In the genomic region with DNA sequence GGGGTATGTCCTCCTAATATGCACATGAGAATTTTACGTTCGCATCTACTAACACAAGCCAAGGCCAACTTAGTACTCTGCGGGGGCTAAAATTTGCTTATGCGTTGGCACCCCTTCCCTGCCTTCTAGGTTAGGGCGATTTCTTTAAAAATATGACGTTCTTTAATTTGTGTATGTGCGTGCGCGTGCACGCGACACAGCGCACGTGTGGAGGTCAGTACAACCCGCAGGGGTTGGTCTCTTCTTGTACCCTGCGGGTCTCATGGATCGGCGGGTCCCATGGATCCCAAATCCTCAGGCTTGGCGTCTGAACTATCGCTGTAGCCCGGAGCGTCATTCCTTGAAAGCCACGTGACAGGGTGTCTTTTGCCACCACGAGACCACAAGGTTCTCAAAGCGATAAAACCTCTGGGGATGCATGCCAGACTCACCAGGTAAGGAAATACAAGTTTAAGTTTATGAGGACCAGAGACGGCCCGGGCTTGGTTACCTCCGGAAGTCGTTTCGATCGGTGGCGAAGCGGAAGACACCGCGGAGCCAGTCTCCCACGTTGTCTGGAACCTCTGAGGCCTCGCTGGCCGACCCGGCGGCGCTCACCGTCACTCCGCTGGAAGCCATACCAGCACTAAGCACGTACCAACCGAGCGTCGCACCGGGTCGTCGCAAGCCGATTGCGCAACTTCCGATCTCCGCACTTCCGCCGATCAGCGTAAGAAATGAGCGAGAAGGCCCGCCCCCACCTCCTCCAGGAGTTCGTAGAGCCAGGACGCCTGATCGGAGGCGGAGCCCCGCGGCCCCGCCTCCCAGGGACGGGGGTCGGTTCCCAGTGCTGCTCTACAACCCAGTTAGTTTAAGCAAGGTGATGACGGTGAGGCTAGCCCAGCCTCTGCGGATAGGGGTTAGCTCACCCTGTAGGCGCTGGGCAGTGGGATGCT, we compare ENCODE assay signal across 8 mouse cellular contexts. TPM values are rescaled to one million over a fixed set of nuclear protein-coding genes. Genes with fewer than 3 reads are reported as not detected.
DNase-seq lines count a peak whose midpoint lies in the region; ATAC-seq and TF ChIP-seq lines count a peak whose summit lies in the region.

No protein-coding gene starts in this region.

- WGBS in kidney, embryonic 14.5 days, result under 1% methylated on average over 70 of the region's 70 CpGs
- under 1% methylated on average over 70 of the region's 70 CpGs for WGBS in limb, embryonic 15.5 days

- H3K4me3 ChIP-seq in bone marrow macrophage, adult 2 months (ENCODE audit: insufficient read depth, low read length), result peak overlapping the region; percentile 77
- H3K4me3 ChIP-seq in embryonic fibroblast, embryonic 13.5 days (ENCODE audit: insufficient read depth, low read length), result peak overlapping the region; percentile 83
- H3K4me3 ChIP-seq in kidney, embryonic 14.5 days (ENCODE audit: low read length), result peak overlapping the region; percentile 88
- H3K4me3 ChIP-seq in limb, embryonic 15.5 days, result peak overlapping the region; percentile 80

- peak overlapping the region; percentile 61 for H3K27ac ChIP-seq in bone marrow macrophage, adult 2 months (ENCODE audit: insufficient read depth, low read depth, low read length)
- peak overlapping the region; percentile 19 for H3K27ac ChIP-seq in embryonic fibroblast, embryonic 13.5 days (ENCODE audit: insufficient read depth, low read length)
- H3K27ac ChIP-seq in kidney, embryonic 14.5 days (ENCODE audit: low read depth, low read length), result peak overlapping the region; percentile 52
- peak overlapping the region; percentile 83 for H3K27ac ChIP-seq in limb, embryonic 15.5 days

- H3K27me3 ChIP-seq in kidney, embryonic 14.5 days (ENCODE audit: control insufficient read depth, insufficient read depth, low read length), result 0 out of 2 replicates have a peak, but pooled peaks cover 7% of the 10 kb centered on the region
- H3K27me3 ChIP-seq in limb, embryonic 15.5 days, result no peaks in the 10 kb centered on the region

- TF ChIP-seq CTCF in bone marrow macrophage, adult 2 months (IDR thresholded peaks at IDR 0.05; ENCODE audit: low read depth, low read length), result no peak
- no peak for TF ChIP-seq CTCF in embryonic fibroblast, embryonic 13.5 days (IDR thresholded peaks at IDR 0.05; ENCODE audit: borderline replicate concordance, insufficient read depth, low read length)

- peak; percentile 93 for ATAC-seq in kidney, embryonic 14.5 days (ENCODE audit: low FRiP score, low TSS enrichment)
- ATAC-seq in limb, embryonic 15.5 days (ENCODE audit: insufficient number of reproducible peaks, low FRiP score, low TSS enrichment, low read depth), result peak; percentile 86

- H3K9ac ChIP-seq in kidney, embryonic 14.5 days (ENCODE audit: low read depth, low read length), result peak overlapping the region; percentile 81
- peak overlapping the region; percentile 76 for H3K9ac ChIP-seq in limb, embryonic 15.5 days

- no peaks in the 10 kb centered on the region for H3K9me3 ChIP-seq in kidney, embryonic 14.5 days (ENCODE audit: control insufficient read depth, low read length)
- no peaks in the 10 kb centered on the region for H3K9me3 ChIP-seq in limb, embryonic 15.5 days

- H3K4me1 ChIP-seq in bone marrow macrophage, adult 2 months (ENCODE audit: control insufficient read depth, insufficient read depth, low read length), result peaks cover 12% of the 10 kb centered on the region
- H3K4me1 ChIP-seq in embryonic fibroblast, embryonic 13.5 days (ENCODE audit: control insufficient read depth, insufficient read depth, low read length), result 0 out of 2 replicates have a peak, but pooled peaks cover 4% of the 10 kb centered on the region
- peaks cover 6% of the 10 kb centered on the region; the same call in 1 of the 2 replicates for H3K4me1 ChIP-seq in kidney, embryonic 14.5 days (ENCODE audit: control insufficient read depth, insufficient read depth, low read length)
- peaks cover 24% of the 10 kb centered on the region for H3K4me1 ChIP-seq in limb, embryonic 15.5 days

- H3K4me2 ChIP-seq in kidney, embryonic 14.5 days (replicated peaks; ENCODE audit: low read depth, low read length), result peak overlapping the region; percentile 86
- peak overlapping the region; percentile 95 for H3K4me2 ChIP-seq in limb, embryonic 15.5 days

- DNase-seq in A20 (ENCODE audit: low read depth, low spot score), result peak; percentile 99
- DNase-seq in heart, adult 9 months (ENCODE audit: low spot score in 2 of 2), result peak; percentile 93 to 95
- peak; percentile 74 to 85 for DNase-seq in monocyte, adult 2 months (ENCODE audit: low read depth in 1 of 2, low spot score in 2 of 2)
- DNase-seq in spleen, postnatal 36 days (ENCODE audit: low spot score in 2 of 2), result peak; percentile 93 to 94

- TF ChIP-seq POLR2A in bone marrow macrophage, adult 2 months (IDR thresholded peaks at IDR 0.05; ENCODE audit: borderline replicate concordance, low read depth, low read length), result no peak
- peak; percentile 88 for TF ChIP-seq POLR2A in embryonic fibroblast, embryonic 13.5 days (IDR thresholded peaks at IDR 0.05; ENCODE audit: low read depth, low read length)

- H3K36me3 ChIP-seq in kidney, embryonic 14.5 days (ENCODE audit: control insufficient read depth, insufficient read depth, low read length), result peaks cover 33% of the 10 kb centered on the region
- H3K36me3 ChIP-seq in limb, embryonic 15.5 days, result peaks cover 28% of the 10 kb centered on the region

RNA-seq across cellular contexts. Expression of a gene that starts 0.5 kb away (rescaled TPM):
- 220 TPM in 2 replicates for polyA plus RNA-seq in bone marrow macrophage, adult 2 months (2012; ENCODE audit: insufficient read depth, insufficient read length, missing spikeins)
- polyA plus RNA-seq in embryonic fibroblast, embryonic 13.5 days (2011; ENCODE audit: insufficient read length, low read depth, missing spikeins), result 150 and 175 TPM in 2 replicates
- 415 and 493 TPM in 2 replicates for polyA plus RNA-seq in kidney, embryonic 14.5 days (2014; fragmentation: Nextera tagmentation; extraction: Ambion mirVana)
- 386 and 389 TPM in 2 replicates for polyA plus RNA-seq in limb, embryonic 15.5 days (2015; fragmentation: Nextera tagmentation; extraction: Ambion mirVana)

RNA-seq across cellular contexts. Expression of a gene that starts 1.2 kb away (rescaled TPM):
- 3.1 and 8.4 TPM in 2 replicates for polyA plus RNA-seq in bone marrow macrophage, adult 2 months (2012; ENCODE audit: insufficient read depth, insufficient read length, missing spikeins)
- 2.5 and 2.7 TPM in 2 replicates for polyA plus RNA-seq in embryonic fibroblast, embryonic 13.5 days (2011; ENCODE audit: insufficient read length, low read depth, missing spikeins)
- polyA plus RNA-seq in kidney, embryonic 14.5 days (2014; fragmentation: Nextera tagmentation; extraction: Ambion mirVana), result 2.9 and 4.6 TPM in 2 replicates
- 4.1 and 4.4 TPM in 2 replicates for polyA plus RNA-seq in limb, embryonic 15.5 days (2015; fragmentation: Nextera tagmentation; extraction: Ambion mirVana)

RNA-seq across cellular contexts. Expression of a gene that starts 6.6 kb away (rescaled TPM):
- 0.58 and 0.97 TPM in 2 replicates for polyA plus RNA-seq in bone marrow macrophage, adult 2 months (2012; ENCODE audit: insufficient read depth, insufficient read length, missing spikeins)
- 3.0 and 3.4 TPM in 2 replicates for polyA plus RNA-seq in embryonic fibroblast, embryonic 13.5 days (2011; ENCODE audit: insufficient read length, low read depth, missing spikeins)
- 0.55 and 1.2 TPM in 2 replicates for polyA plus RNA-seq in kidney, embryonic 14.5 days (2014; fragmentation: Nextera tagmentation; extraction: Ambion mirVana)
- 0.13 and 0.41 TPM in 2 replicates for polyA plus RNA-seq in limb, embryonic 15.5 days (2015; fragmentation: Nextera tagmentation; extraction: Ambion mirVana)

RNA-seq across cellular contexts. Expression of a gene that starts 6.9 kb away (rescaled TPM):
- polyA plus RNA-seq in bone marrow macrophage, adult 2 months (2012; ENCODE audit: insufficient read depth, insufficient read length, missing spikeins), result 2.9 and 3.2 TPM in 2 replicates
- polyA plus RNA-seq in embryonic fibroblast, embryonic 13.5 days (2011; ENCODE audit: insufficient read length, low read depth, missing spikeins), result not detected in 2 replicates
- 0.99 and 1.3 TPM in 2 replicates for polyA plus RNA-seq in kidney, embryonic 14.5 days (2014; fragmentation: Nextera tagmentation; extraction: Ambion mirVana)
- 0.27 TPM in 1 of 2 replicates, not detected in the other for polyA plus RNA-seq in limb, embryonic 15.5 days (2015; fragmentation: Nextera tagmentation; extraction: Ambion mirVana)

RNA-seq across cellular contexts. Expression of a gene that starts 39.0 kb away (rescaled TPM):
- polyA plus RNA-seq in bone marrow macrophage, adult 2 months (2012; ENCODE audit: insufficient read depth, insufficient read length, missing spikeins), result not detected in 2 replicates
- not detected in 2 replicates for polyA plus RNA-seq in embryonic fibroblast, embryonic 13.5 days (2011; ENCODE audit: insufficient read length, low read depth, missing spikeins)
- polyA plus RNA-seq in kidney, embryonic 14.5 days (2014; fragmentation: Nextera tagmentation; extraction: Ambion mirVana), result not detected in 2 replicates
- 0.10 and 0.16 TPM in 2 replicates for polyA plus RNA-seq in limb, embryonic 15.5 days (2015; fragmentation: Nextera tagmentation; extraction: Ambion mirVana)

Comparison
In these comparisons a context has a peak if more than half of its experiments do, and no peak if none do; other contexts are left out.
1. Peak in every context shown above with its lines: DNase-seq, ATAC-seq, H3K4me3 ChIP-seq and H3K27ac ChIP-seq.
2. H3K27ac ChIP-seq: peak in every context shown above with its lines; median percentile 83 in limb, embryonic 15.5 days; 61 in bone marrow macrophage, adult 2 months; 52 in kidney, embryonic 14.5 days; 19 in embryonic fibroblast, embryonic 13.5 days.